Mouse (Mus musculus) hindbrain, embryonic 12.5 days (tissue): ENCODE measurements around the gene Clcnkb. TPM values are rescaled to one million over a fixed set of nuclear protein-coding genes. Genes with fewer than 3 reads are reported as not detected.

ENCODE experiments used
- ATAC-seq: fragments of 200-750 bp; cut with Nextera tagmentation; 2 replicates; pipeline ENCODE4 v1.8.0; 2017; ENCODE audit warnings: moderate TSS enrichment; ENCODE audit not compliant: low FRiP score
- H3K27ac ChIP-seq: fragments of 300-500 bp; sonication (generic); 2 replicates; pipeline ENCODE4 v1.5.1; 2016; ENCODE audit warnings: mild to moderate bottlenecking
- H3K27me3 ChIP-seq: fragments of 300-500 bp; sonication (generic); 2 replicates; pipeline ENCODE4 v1.6.1; 2016; ENCODE audit warnings: mild to moderate bottlenecking
- H3K36me3 ChIP-seq: fragments of 300-500 bp; sonication (generic); 2 replicates; pipeline ENCODE4 v1.6.1; 2016; ENCODE audit warnings: mild to moderate bottlenecking
- H3K4me1 ChIP-seq: fragments of 300-500 bp; sonication (generic); 2 replicates; pipeline ENCODE4 v1.6.1; 2016
- H3K4me2 ChIP-seq: fragments of 300-500 bp; sonication (generic); replicated peaks from 2 replicates; pipeline ENCODE4 v1.6.1; 2016; ENCODE audit warnings: mild to moderate bottlenecking
- H3K4me3 ChIP-seq: fragments of 300-500 bp; sonication (generic); 2 replicates; pipeline ENCODE4 v1.5.1; 2016; ENCODE audit warnings: mild to moderate bottlenecking
- H3K9ac ChIP-seq: fragments of 300-500 bp; sonication (generic); 2 replicates; pipeline ENCODE4 v1.6.1; 2016; ENCODE audit warnings: mild to moderate bottlenecking, moderate library complexity
- H3K9me3 ChIP-seq: fragments of 300-500 bp; sonication (generic); replicated peaks from 2 replicates; pipeline ENCODE4 v1.6.1; 2016; ENCODE audit warnings: mild to moderate bottlenecking
- WGBS: fragments of 180-500 bp; shearing (Covaris S2); methylation state at CpG from one replicate; pipeline ENCODE4 v1.1.7; 2016; 5-methylcytosine and 5-hydroxymethylcytosine counted together
- polyA plus RNA-seq: library from polyadenylated mRNA; unstranded; fragments of >200 nt; fragmentation: Nextera tagmentation; extraction: Ambion mirVana; gene quantifications from 2 replicates; pipeline ENCODE4 v1.2.1, GENCODE M21; 2016

Gene Clcnkb
- polyA plus RNA-seq, 1 experiment from 2014 or later = not detected

GRCm38 (mm10) chr4:141362937-141363548 is 52.8 kb downstream of the Clcnkb start:
- Histone ChIP-seq H3K27ac (no peak overlapping the region), H3K4me3 (no peak overlapping the region), H3K4me1 (peaks cover 13% of the 10 kb centered on the region), H3K9ac (no peak overlapping the region), H3K27me3 (peaks cover 61% of the 10 kb centered on the region), H3K9me3 (no peaks in the 10 kb centered on the region), H3K36me3 (no peaks in the 10 kb centered on the region), H3K4me2 (no peak overlapping the region)
- WGBS = 30% methylated on average over 11 of the region's 11 CpGs
- 0 out of 2 replicates have a peak, but pooled peaks have one; percentile 12 for ATAC-seq

GRCm38 (mm10) chr4:141360846-141361245 is 55.0 kb downstream of the Clcnkb start:
- Histone ChIP-seq H3K36me3 (no peaks in the 10 kb centered on the region), H3K4me3 (no peak overlapping the region), H3K4me2 (no peak overlapping the region), H3K4me1 (peaks cover 10% of the 10 kb centered on the region; the same call in 1 of the 2 replicates), H3K9ac (no peak overlapping the region), H3K9me3 (no peaks in the 10 kb centered on the region), H3K27me3 (peaks cover 39% of the 10 kb centered on the region), H3K27ac (no peak overlapping the region)
- no peak for ATAC-seq
- 31% methylated on average over 7 of the region's 7 CpGs for WGBS

GRCm38 (mm10) chr4:141359222-141359621 is 56.6 kb downstream of the Clcnkb start:
- H3K27ac ChIP-seq = no peak overlapping the region
- peaks cover 23% of the 10 kb centered on the region for H3K27me3 ChIP-seq
- no peaks in the 10 kb centered on the region for H3K36me3 ChIP-seq
- H3K4me1 ChIP-seq = peaks cover 10% of the 10 kb centered on the region; the same call in 1 of the 2 replicates
- H3K9ac ChIP-seq = no peak overlapping the region
- WGBS = 87% methylated on average over 6 of the region's 6 CpGs
- no peak overlapping the region for H3K4me3 ChIP-seq
- H3K9me3 ChIP-seq = no peaks in the 10 kb centered on the region
- no peak overlapping the region for H3K4me2 ChIP-seq
- no peak for ATAC-seq

- Histone ChIP-seq H3K27ac (no peak overlapping the region), H3K36me3 (no peaks in the 10 kb centered on the region), H3K9me3 (no peaks in the 10 kb centered on the region), H3K4me3 (no peak overlapping the region), H3K4me2 (no peak overlapping the region), H3K9ac (no peak overlapping the region), H3K27me3 (peaks cover 14% of the 10 kb centered on the region; the same call in 1 of the 2 replicates), H3K4me1 (peaks cover 10% of the 10 kb centered on the region; the same call in 1 of the 2 replicates)
- no peak for ATAC-seq
These were observed 58.0 kb downstream of the Clcnkb start for GRCm38 (mm10) chr4:141357811-141358210.

Other genes with a start within 250 kb of the Clcnkb start
- gene Rsg1, start 202.1 kb downstream of the Clcnkb start, polyA plus RNA-seq = 5.8 and 5.9 TPM in 2 replicates
- gene Arhgef19, start 176.5 kb downstream of the Clcnkb start, polyA plus RNA-seq = 6.1 and 10.9 TPM in 2 replicates
- gene Epha2, start 114.8 kb downstream of the Clcnkb start, polyA plus RNA-seq = 2.7 and 3.2 TPM in 2 replicates
- 2.3 and 2.5 TPM in 2 replicates for gene Fam131c, start 47.8 kb downstream of the Clcnkb start, polyA plus RNA-seq
- 0.66 and 1.3 TPM in 2 replicates for gene Clcnka, start 17.3 kb downstream of the Clcnkb start, polyA plus RNA-seq
- 0.10 TPM in 1 of 2 replicates, not detected in the other for gene Hspb7, start 4.8 kb upstream of the Clcnkb start, polyA plus RNA-seq
- gene Srarp, start 20.1 kb upstream of the Clcnkb start, polyA plus RNA-seq = not detected in 2 replicates
- 50.7 and 56.6 TPM in 2 replicates for gene Zbtb17, start 28.6 kb upstream of the Clcnkb start, polyA plus RNA-seq
- 21.7 and 23.7 TPM in 2 replicates for gene Spen, start 122.6 kb upstream of the Clcnkb start, polyA plus RNA-seq
- 49.1 and 57.9 TPM in 2 replicates for gene Fblim1, start 190.1 kb upstream of the Clcnkb start, polyA plus RNA-seq
- 0.29 and 0.50 TPM in 2 replicates for gene Tmem82, start 202.6 kb upstream of the Clcnkb start, polyA plus RNA-seq
- not detected in 2 replicates for gene Slc25a34, start 207.8 kb upstream of the Clcnkb start, polyA plus RNA-seq
- 6.3 and 7.6 TPM in 2 replicates for gene Plekhm2, start 248.9 kb upstream of the Clcnkb start, polyA plus RNA-seq